Mouse (Mus musculus): ENCODE data around the gene Lbhd2.

DNA sequence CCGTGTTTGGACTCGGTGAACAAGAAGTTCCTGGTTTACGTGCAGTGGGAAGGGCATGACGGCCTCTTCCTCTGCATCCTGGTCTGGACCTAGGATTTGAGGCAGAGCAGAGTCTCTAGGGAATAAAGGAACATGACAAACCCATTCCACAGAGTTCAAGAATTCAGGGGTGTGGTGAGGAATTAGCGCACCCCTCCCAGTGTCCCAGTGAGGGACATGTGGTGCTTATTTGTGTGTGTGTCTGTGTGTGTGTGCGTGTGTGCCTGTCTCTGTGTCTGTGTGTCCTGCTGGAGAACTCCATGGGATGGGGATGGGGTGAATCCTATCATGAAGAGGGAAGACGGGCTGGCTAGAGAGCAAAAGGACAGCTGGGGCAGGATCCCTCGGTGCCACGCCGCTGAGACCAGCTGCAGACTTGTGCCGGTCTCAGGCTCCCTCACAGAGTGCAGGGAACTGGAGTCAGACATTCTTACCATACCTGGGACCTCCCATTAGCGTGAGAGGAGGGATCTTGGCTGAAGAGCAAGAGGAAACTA lies 48.8 kb downstream of the Lbhd2 start:
- TF ChIP-seq POLR2A (IDR thresholded peaks at IDR 0.05; ENCODE audit: borderline replicate concordance, low read depth, low read length), result no peak
- no peak for TF ChIP-seq CTCF (IDR thresholded peaks at IDR 0.05; ENCODE audit: low read depth, low read length)

Measured in bone marrow macrophage, adult 2 months (primary cell).